Mouse (Mus musculus) E14TG2a.4 (cell line): Measurements from ENCODE around the gene Vdac1.

Experiments
- H3K27me3 ChIP-seq: 2 replicates; pipeline ENCODE4 v1.6.1; 2014; ENCODE audit warnings: low read length, control low read depth; ENCODE audit not compliant: insufficient read depth
- H3K36me3 ChIP-seq: 2 replicates; pipeline ENCODE4 v1.6.1; 2014; ENCODE audit warnings: low read length, control low read depth; ENCODE audit not compliant: insufficient read depth
- H3K4me1 ChIP-seq: replicated peaks from 2 replicates; pipeline ENCODE4 v1.6.1; 2014; ENCODE audit warnings: low read depth, low read length, control low read depth
- H3K4me3 ChIP-seq: replicated peaks from 2 replicates; pipeline ENCODE4 v1.5.1; 2014; ENCODE audit warnings: mild to moderate bottlenecking, low read length
- H3K9me3 ChIP-seq: 2 replicates; pipeline ENCODE4 v1.6.1; 2014; ENCODE audit warnings: low read length, control low read depth
- CTCF ChIP-seq: conservative IDR thresholded peaks from 2 replicates; pipeline ENCODE4 v1.5.1; 2014; ENCODE audit warnings: low read length
- NANOG ChIP-seq: IDR thresholded peaks from 2 replicates; pipeline ENCODE4 v1.6.1; 2014; ENCODE audit warnings: borderline replicate concordance, low read length, mixed read lengths
- POU5F1 ChIP-seq: IDR thresholded peaks from 2 replicates; pipeline ENCODE4 v1.6.1; 2014; ENCODE audit warnings: low read length, borderline replicate concordance

Vdac1 gene

GRCm38 (mm10) chr11:52340123-52340864, 20.4 kb upstream of the Vdac1 start:
- peak overlapping the region; percentile 69 for H3K4me3 ChIP-seq
- H3K36me3 ChIP-seq: no peaks in the 10 kb centered on the region
- H3K27me3 ChIP-seq: no peaks in the 10 kb centered on the region
- TF ChIP-seq CTCF (no peak), NANOG (peak; percentile 96), POU5F1 (peak; percentile 53; the same call in 1 of the 2 replicates)
- peaks cover 92% of the 10 kb centered on the region for H3K4me1 ChIP-seq
- no peaks in the 10 kb centered on the region for H3K9me3 ChIP-seq

DNA sequence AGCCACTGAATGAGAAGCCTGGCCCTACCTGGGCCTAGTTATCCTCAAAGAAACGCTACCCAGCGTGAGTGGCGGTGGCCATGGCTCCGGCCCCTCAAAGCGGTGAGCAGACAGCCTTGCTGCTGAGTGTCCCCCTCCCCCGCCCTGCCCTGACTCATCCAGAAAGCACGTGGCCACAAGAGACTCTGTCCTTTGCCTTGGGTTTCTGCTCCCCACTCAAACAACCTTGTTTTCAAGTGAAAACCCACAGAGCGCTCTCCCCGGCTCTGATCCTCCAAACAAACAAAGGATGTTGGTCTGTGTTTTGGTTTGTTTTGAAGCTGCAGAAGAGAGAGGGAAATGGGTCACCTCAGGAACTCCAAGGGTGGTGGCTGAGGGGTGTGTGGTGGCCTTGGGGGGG, 19.7 kb upstream of the Vdac1 start:
- TF ChIP-seq NANOG (no peak), CTCF (no peak), POU5F1 (no peak)
- H3K4me3 ChIP-seq: peak overlapping the region; percentile 69
- peaks cover 92% of the 10 kb centered on the region for H3K4me1 ChIP-seq
- H3K27me3 ChIP-seq: no peaks in the 10 kb centered on the region
- H3K9me3 ChIP-seq: no peaks in the 10 kb centered on the region
- H3K36me3 ChIP-seq: no peaks in the 10 kb centered on the region

DNA sequence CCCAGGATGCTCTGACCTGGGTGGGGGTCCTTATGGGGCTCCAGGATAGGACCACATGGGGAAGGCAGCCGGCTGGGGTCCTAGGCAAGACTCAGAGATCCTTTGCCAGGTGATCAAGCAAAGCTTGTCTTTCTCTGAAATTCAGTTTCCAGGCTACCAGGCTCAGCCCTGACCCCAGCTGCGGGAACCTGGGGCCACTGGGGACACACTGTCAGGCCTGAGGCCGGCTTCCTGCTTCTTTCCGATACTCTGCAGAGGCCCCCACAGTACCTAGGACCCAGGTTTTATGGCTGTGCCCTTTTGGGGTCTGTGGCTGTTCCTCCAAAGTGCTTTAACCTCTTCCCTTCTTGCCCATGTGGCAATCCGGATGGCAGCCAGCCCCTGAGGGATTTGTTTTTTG, 19.2 kb upstream of the Vdac1 start:
- TF ChIP-seq NANOG: no peak
- no peak for TF ChIP-seq CTCF
- TF ChIP-seq POU5F1: no peak
- Histone ChIP-seq H3K4me3 (peak overlapping the region; percentile 69), H3K27me3 (no peaks in the 10 kb centered on the region), H3K36me3 (no peaks in the 10 kb centered on the region), H3K4me1 (peaks cover 90% of the 10 kb centered on the region), H3K9me3 (no peaks in the 10 kb centered on the region)

DNA sequence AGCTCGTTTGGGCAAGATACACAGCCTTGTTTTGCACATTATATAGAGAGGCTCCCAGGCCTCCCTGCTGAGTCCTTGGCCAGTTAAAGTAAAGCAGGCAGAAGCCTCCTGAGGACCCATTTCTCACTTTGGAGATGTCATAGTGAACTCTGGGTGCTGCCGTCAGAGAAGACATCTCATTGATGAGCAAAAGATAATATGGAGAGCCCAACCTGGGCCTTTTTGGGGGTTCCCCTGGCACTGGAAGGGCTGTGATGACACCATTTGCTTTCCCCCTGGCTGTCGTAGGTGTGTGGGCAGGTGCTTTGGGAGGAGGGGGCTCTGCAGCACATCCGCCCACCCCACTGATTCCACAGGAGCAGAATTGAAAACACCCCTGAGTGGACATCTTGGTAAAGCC, 18.4 kb upstream of the Vdac1 start:
- Histone ChIP-seq H3K4me3 (peak overlapping the region; percentile 45), H3K27me3 (no peaks in the 10 kb centered on the region), H3K36me3 (no peaks in the 10 kb centered on the region), H3K9me3 (no peaks in the 10 kb centered on the region), H3K4me1 (peaks cover 88% of the 10 kb centered on the region)
- no peak for TF ChIP-seq POU5F1
- TF ChIP-seq CTCF: no peak
- TF ChIP-seq NANOG: no peak

- Histone ChIP-seq H3K4me3 (no peak overlapping the region), H3K9me3 (no peaks in the 10 kb centered on the region), H3K36me3 (no peaks in the 10 kb centered on the region), H3K27me3 (no peaks in the 10 kb centered on the region), H3K4me1 (peaks cover 88% of the 10 kb centered on the region)
- TF ChIP-seq NANOG (no peak), CTCF (peak; percentile 86)
Measured at GRCm38 (mm10) chr11:52343162-52343561, 17.5 kb upstream of the Vdac1 start.

DNA sequence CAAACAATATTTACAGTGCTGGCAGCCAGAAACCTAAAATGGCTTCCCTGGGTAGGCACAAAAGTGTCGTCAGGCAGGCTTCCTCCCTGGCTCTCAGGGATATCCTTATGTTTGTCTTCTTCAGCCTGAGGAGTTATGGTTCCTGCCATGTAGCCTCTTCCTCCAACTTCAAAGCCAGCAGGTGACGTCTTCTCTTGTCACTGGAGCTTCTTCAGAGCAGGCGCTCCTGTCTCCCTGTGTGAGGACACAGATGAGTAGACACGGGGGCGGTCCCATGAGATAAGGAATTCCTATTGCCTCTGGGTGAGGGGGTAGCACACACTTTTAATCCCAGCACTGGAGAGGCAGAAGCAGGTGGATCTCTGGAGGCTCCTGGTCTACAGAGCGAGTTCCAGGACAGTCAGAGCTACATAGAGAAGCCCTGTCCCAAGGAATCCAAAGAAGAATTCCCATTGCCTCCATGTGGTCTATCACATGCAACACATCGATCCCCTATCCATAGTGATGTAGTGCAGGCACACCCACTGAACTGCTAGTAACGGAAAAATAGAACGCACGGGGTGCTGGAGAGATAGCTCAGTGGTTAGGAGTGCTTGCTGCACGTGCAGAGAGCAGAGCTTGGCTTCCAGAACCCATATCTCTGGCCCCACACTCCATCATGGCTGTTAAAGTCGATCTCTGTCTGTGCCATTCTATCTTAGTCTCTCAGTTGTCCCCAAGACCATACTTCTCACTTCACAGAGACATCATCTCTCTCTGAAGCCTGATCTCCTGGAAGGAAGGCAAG, 15.5 kb upstream of the Vdac1 start:
- Histone ChIP-seq H3K9me3 (peaks cover 3% of the 10 kb centered on the region; the same call in 1 of the 2 replicates), H3K4me1 (peaks cover 75% of the 10 kb centered on the region)
- TF ChIP-seq NANOG (no peak), POU5F1 (no peak), CTCF (no peak)

GRCm38 (mm10) chr11:52345939-52346634, 14.6 kb upstream of the Vdac1 start:
- Histone ChIP-seq H3K4me1 (peaks cover 72% of the 10 kb centered on the region), H3K4me3 (peak overlapping the region; percentile 68), H3K27me3 (no peaks in the 10 kb centered on the region), H3K36me3 (no peaks in the 10 kb centered on the region), H3K9me3 (peaks cover 3% of the 10 kb centered on the region; the same call in 1 of the 2 replicates)
- no peak for TF ChIP-seq POU5F1
- peak; percentile 99 for TF ChIP-seq CTCF

More for the DNA sequence above, 15.5 kb upstream of the Vdac1 start:
- Histone ChIP-seq H3K36me3 (no peaks in the 10 kb centered on the region), H3K4me3 (0 out of 2 replicates have a peak overlapping the region, but pooled peaks have one; percentile 10), H3K27me3 (no peaks in the 10 kb centered on the region)

- Histone ChIP-seq H3K9me3 (peaks cover 3% of the 10 kb centered on the region; the same call in 1 of the 2 replicates), H3K36me3 (no peaks in the 10 kb centered on the region), H3K4me1 (peaks cover 72% of the 10 kb centered on the region), H3K4me3 (peak overlapping the region; percentile 68), H3K27me3 (no peaks in the 10 kb centered on the region)
- TF ChIP-seq POU5F1 (no peak), NANOG (no peak), CTCF (no peak)
Measured at GRCm38 (mm10) chr11:52346635-52347005, 14.0 kb upstream of the Vdac1 start.
